Mouse (Mus musculus) ES-E14 (cell line): Measurements from ENCODE around the gene Dedd2.

Experiments
- CHD2 ChIP-seq: IDR thresholded peaks from 2 replicates; pipeline ENCODE4 v1.6.1; 2014; ENCODE audit warnings: mild to moderate bottlenecking, low read depth, low read length, inconsistent platforms
- HCFC1 ChIP-seq: IDR thresholded peaks from 2 replicates; pipeline ENCODE4 v1.6.1; 2012; ENCODE audit warnings: low read length, inconsistent platforms, borderline replicate concordance; ENCODE audit not compliant: insufficient read depth
- ZC3H11A ChIP-seq: IDR thresholded peaks from 2 replicates; pipeline ENCODE4 v1.6.1; 2012; ENCODE audit warnings: low read depth, mild to moderate bottlenecking, inconsistent platforms, low read length, borderline replicate concordance
- ZNF384 ChIP-seq: IDR thresholded peaks from 2 replicates; pipeline ENCODE4 v1.6.1; 2012; ENCODE audit warnings: low read depth, low read length, inconsistent platforms

DNA sequence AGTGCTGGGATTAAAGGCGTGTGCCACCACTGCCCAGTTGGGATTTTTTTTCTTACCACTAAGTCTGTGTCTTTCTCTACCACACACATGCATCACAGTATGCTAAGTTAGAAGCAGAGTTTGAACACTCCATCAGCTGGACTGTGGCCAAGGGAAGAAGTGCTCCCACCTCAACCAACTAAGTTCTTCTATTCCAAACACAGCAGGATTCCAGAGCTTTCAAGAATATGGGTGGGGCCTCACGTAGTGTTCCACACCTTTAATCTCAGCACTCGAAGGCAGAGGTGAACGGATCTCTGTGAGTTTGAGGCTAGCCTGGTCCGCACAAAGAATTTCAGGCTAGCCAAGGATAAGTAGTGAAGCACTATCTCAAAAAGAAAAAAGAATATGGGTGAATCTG lies 54.3 kb downstream of the Dedd2 start:
- TF ChIP-seq CHD2, result no peak
- TF ChIP-seq HCFC1, result no peak
- TF ChIP-seq ZNF384, result no peak
- no peak for TF ChIP-seq ZC3H11A
